Mouse (Mus musculus): ENCODE data around the gene Mgll. TPM values are rescaled to one million over a fixed set of nuclear protein-coding genes. Genes with fewer than 3 reads are reported as not detected.

Gene Mgll
- polyA plus RNA-seq, 1 experiment: 19.9 TPM

DNA sequence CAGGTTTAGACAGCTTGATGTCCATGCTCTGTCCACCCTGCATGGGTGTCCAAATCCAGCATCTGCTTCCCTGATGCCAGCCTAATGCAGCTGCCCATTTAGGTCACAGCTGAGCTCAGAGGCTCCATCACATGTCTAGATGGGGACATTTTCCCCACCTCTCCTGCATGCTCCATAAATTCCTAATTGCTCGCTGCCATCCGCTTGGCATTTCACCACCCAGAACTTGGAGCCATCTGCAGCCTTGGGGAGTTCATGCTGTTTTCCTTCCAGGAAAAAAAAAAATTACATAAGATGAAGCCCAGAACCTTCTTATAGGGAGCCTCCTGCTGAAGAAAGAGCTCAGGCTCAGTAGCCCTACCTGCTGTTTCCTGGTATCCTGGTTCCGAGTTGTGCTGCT, 17.6 kb downstream of the Mgll start:
- TF ChIP-seq CTCF (IDR thresholded peaks at IDR 0.05; ENCODE audit: borderline replicate concordance, insufficient read depth, low read length) (no peak), POLR2A (IDR thresholded peaks at IDR 0.05; ENCODE audit: low read depth, low read length) (no peak)
- no peaks in the 10 kb centered on the region for H3K4me1 ChIP-seq (ENCODE audit: control insufficient read depth, insufficient read depth, low read length)
- no peak overlapping the region for H3K4me3 ChIP-seq (ENCODE audit: insufficient read depth, low read length)
- H3K27ac ChIP-seq (ENCODE audit: insufficient read depth, low read length): no peak overlapping the region

GRCm38 (mm10) chr6:88742286-88743011, 18.2 kb downstream of the Mgll start:
- Histone ChIP-seq H3K27ac (ENCODE audit: insufficient read depth, low read length) (no peak overlapping the region), H3K4me3 (ENCODE audit: insufficient read depth, low read length) (no peak overlapping the region), H3K4me1 (ENCODE audit: control insufficient read depth, insufficient read depth, low read length) (no peaks in the 10 kb centered on the region)
- no peak for TF ChIP-seq POLR2A (IDR thresholded peaks at IDR 0.05; ENCODE audit: low read depth, low read length)
- TF ChIP-seq CTCF (IDR thresholded peaks at IDR 0.05; ENCODE audit: borderline replicate concordance, insufficient read depth, low read length): no peak

- Histone ChIP-seq H3K27ac (ENCODE audit: insufficient read depth, low read length) (no peak overlapping the region), H3K4me1 (ENCODE audit: control insufficient read depth, insufficient read depth, low read length) (no peaks in the 10 kb centered on the region), H3K4me3 (ENCODE audit: insufficient read depth, low read length) (no peak overlapping the region)
- TF ChIP-seq CTCF (IDR thresholded peaks at IDR 0.05; ENCODE audit: borderline replicate concordance, insufficient read depth, low read length) (no peak), POLR2A (IDR thresholded peaks at IDR 0.05; ENCODE audit: low read depth, low read length) (no peak)
Observed at GRCm38 (mm10) chr6:88743601-88744291, 19.5 kb downstream of the Mgll start.

DNA sequence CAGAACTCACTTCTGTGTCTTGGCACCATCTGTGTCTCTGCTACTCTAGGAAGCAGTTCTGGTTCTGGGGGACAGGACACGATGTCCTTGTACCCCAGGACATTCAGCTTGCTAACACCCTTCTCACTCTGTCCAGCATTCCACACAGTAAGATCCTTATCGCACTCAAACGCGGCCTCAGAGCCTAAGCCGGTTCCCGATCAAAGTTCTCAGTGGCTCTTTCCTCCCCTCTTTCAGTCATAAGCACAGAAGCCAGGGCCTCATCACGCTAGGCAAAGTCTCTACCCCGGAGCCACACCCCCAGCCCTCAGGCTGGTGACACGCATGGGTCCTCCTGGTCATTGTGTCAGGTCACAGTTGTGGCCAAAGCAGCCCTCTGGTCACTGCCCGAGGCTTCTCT, 20.8 kb downstream of the Mgll start:
- no peaks in the 10 kb centered on the region for H3K4me1 ChIP-seq (ENCODE audit: control insufficient read depth, insufficient read depth, low read length)

DNA sequence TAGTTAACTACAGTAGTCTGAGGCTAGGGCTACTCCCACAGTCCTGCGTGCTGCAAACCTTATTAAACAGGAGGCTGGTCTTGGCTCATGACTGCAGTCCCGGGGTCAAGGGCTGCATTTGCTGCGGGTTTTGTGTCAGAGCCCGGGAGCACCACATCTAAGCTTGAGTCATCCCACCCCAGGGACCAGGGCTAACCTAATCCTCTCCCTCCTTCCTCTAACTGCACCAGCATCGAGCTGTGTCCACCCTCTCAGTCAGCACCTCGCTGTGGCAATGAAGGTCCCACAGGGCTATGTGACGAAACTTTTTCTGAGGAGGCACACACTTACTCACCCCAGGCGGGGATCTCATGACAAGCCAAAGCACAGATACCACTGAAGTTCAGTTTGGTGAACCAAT, 22.1 kb downstream of the Mgll start:
- no peaks in the 10 kb centered on the region for H3K4me1 ChIP-seq (ENCODE audit: control insufficient read depth, insufficient read depth, low read length)
- H3K27ac ChIP-seq (ENCODE audit: insufficient read depth, low read length): no peak overlapping the region
- TF ChIP-seq POLR2A (IDR thresholded peaks at IDR 0.05; ENCODE audit: low read depth, low read length) (no peak), CTCF (IDR thresholded peaks at IDR 0.05; ENCODE audit: borderline replicate concordance, insufficient read depth, low read length) (no peak)
- H3K4me3 ChIP-seq (ENCODE audit: insufficient read depth, low read length): no peak overlapping the region

More for the DNA sequence above, 20.8 kb downstream of the Mgll start:
- TF ChIP-seq POLR2A (IDR thresholded peaks at IDR 0.05; ENCODE audit: low read depth, low read length) (no peak), CTCF (IDR thresholded peaks at IDR 0.05; ENCODE audit: borderline replicate concordance, insufficient read depth, low read length) (no peak)
- Histone ChIP-seq H3K27ac (ENCODE audit: insufficient read depth, low read length) (no peak overlapping the region), H3K4me3 (ENCODE audit: insufficient read depth, low read length) (no peak overlapping the region)

DNA sequence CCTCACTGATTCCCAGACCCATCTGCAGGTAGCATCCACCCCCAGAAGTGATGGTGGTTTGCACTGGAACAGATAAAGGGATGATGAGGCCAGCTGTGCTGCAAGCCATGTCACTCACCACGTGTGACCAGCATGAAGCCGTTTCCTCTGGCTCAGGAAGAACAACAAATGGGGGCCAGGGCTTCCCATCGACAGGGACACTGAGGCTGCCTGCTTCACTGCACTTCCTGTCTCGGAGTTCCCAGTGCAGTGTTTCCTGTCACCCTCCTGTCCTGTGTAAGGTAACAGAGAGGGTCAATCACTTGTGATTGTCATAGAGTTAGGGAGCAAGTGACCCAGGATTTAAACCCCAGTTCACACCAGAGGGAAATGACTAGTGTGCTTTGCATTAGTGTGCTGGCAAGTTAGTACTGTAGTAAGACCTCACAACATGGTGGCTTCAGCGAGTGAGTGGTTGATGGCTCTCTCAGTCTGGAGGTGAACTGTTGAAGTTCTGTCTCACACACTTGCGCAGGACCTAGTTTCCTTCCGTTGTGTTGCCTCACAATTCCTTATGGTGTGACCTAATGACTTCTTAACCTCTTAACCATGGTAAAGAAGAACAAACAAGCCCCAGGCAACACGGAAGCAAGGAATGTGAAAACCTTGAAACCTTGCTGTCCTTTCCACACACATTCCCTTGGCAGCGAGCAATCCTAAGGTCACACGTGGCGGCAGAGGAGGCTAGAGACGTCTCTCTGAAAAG, 23.3 kb downstream of the Mgll start:
- H3K4me1 ChIP-seq (ENCODE audit: control insufficient read depth, insufficient read depth, low read length): no peaks in the 10 kb centered on the region
- no peak overlapping the region for H3K4me3 ChIP-seq (ENCODE audit: insufficient read depth, low read length)
- TF ChIP-seq CTCF (IDR thresholded peaks at IDR 0.05; ENCODE audit: borderline replicate concordance, insufficient read depth, low read length) (no peak), POLR2A (IDR thresholded peaks at IDR 0.05; ENCODE audit: low read depth, low read length) (no peak)
- H3K27ac ChIP-seq (ENCODE audit: insufficient read depth, low read length): no peak overlapping the region

- H3K4me1 ChIP-seq (ENCODE audit: control insufficient read depth, insufficient read depth, low read length): no peaks in the 10 kb centered on the region
- no peak overlapping the region for H3K4me3 ChIP-seq (ENCODE audit: insufficient read depth, low read length)
- H3K27ac ChIP-seq (ENCODE audit: insufficient read depth, low read length): no peak overlapping the region
- TF ChIP-seq POLR2A (IDR thresholded peaks at IDR 0.05; ENCODE audit: low read depth, low read length) (no peak), CTCF (IDR thresholded peaks at IDR 0.05; ENCODE audit: borderline replicate concordance, insufficient read depth, low read length) (no peak)
Observed at GRCm38 (mm10) chr6:88750884-88751283, 26.7 kb downstream of the Mgll start.

GRCm38 (mm10) chr6:88752711-88753219, 28.6 kb downstream of the Mgll start:
- Histone ChIP-seq H3K4me3 (ENCODE audit: insufficient read depth, low read length) (no peak overlapping the region), H3K4me1 (ENCODE audit: control insufficient read depth, insufficient read depth, low read length) (peaks cover 4% of the 10 kb centered on the region; the same call in 1 of the 2 replicates), H3K27ac (ENCODE audit: insufficient read depth, low read length) (no peak overlapping the region; the same call in 1 of the 2 replicates)
- no peak for TF ChIP-seq POLR2A (IDR thresholded peaks at IDR 0.05; ENCODE audit: low read depth, low read length)
- peak; percentile 4; the same call in 1 of the 2 replicates for TF ChIP-seq CTCF (IDR thresholded peaks at IDR 0.05; ENCODE audit: borderline replicate concordance, insufficient read depth, low read length)

DNA sequence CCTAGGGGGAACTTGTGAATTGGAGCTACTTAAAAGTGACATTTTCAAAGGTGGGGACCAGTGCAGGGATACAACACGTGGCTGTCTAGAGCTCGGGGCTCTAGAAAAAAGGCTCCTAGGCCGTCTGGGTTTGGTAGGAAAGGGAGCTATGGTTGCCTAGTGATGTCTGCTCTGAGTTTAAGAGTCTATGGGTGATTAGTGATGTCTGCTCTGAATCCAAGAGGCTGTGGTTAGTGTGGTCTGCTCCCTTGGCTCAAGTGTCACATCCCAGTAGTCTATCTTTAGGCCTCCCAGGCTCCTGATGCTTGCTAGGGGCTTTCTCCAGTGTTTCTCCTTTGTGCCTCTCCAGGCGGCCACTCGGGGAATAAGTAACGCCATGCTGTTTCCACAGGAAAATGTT, 29.4 kb downstream of the Mgll start:
- H3K4me3 ChIP-seq (ENCODE audit: insufficient read depth, low read length): no peak overlapping the region
- H3K4me1 ChIP-seq (ENCODE audit: control insufficient read depth, insufficient read depth, low read length): peaks cover 4% of the 10 kb centered on the region; the same call in 1 of the 2 replicates
- TF ChIP-seq POLR2A (IDR thresholded peaks at IDR 0.05; ENCODE audit: low read depth, low read length) (no peak), CTCF (IDR thresholded peaks at IDR 0.05; ENCODE audit: borderline replicate concordance, insufficient read depth, low read length) (no peak)
- H3K27ac ChIP-seq (ENCODE audit: insufficient read depth, low read length): peak overlapping the region; percentile 51
